Mouse (Mus musculus): ENCODE measurements around the gene Smim27.

GRCm38 (mm10) chr4:40221876-40222585 is 47.3 kb upstream of the Smim27 start:
- TF ChIP-seq CTCF (IDR thresholded peaks at IDR 0.05; ENCODE audit: low read depth) (no peak), EP300 (IDR thresholded peaks at IDR 0.05; ENCODE audit: low read depth) (no peak)

All from liver, embryonic 14.5 days (tissue).